Comparison of ENCODE assay signal across 20 mouse cellular contexts in genomic region chr5:149036920-149037319, GRCm38 (mm10). TPM values are rescaled to one million over a fixed set of nuclear protein-coding genes. Genes with fewer than 3 reads are reported as not detected.
DNase-seq lines count a peak whose midpoint lies in the region; ATAC-seq and TF ChIP-seq lines count a peak whose summit lies in the region.
"Had no signal": no experiment of that assay in that cellular context is flagged by ENCODE, and none has a peak within 500 bp of the region (broad histone marks: within the 10 kb centered on the region; RNA-seq: fewer than 3 reads in every experiment).

No protein-coding gene starts in this region.

- no peak overlapping the region for H3K4me3 ChIP-seq in heart, adult 2 months
- no peak overlapping the region for H3K4me3 ChIP-seq in liver, adult 2 months (ENCODE audit: insufficient read depth, low read depth, low read length)
- no peak overlapping the region for H3K4me3 ChIP-seq in liver, embryonic 12.5 days
- H3K4me3 ChIP-seq in testis, adult 2 months (ENCODE audit: control insufficient read depth, low read depth, low read length), result no peak overlapping the region
- no peak overlapping the region for H3K4me3 ChIP-seq in thymus, adult 2 months (ENCODE audit: control insufficient read depth, insufficient read depth, low read length)
- H3K4me3 ChIP-seq: hindbrain, embryonic 13.5 days; kidney, embryonic 15.5 days; limb, embryonic 15.5 days; lung, embryonic 15.5 days; midbrain, embryonic 10.5 days; neural tube, embryonic 15.5 days; stomach, embryonic 15.5 days had no signal

- no peak for TF ChIP-seq EP300 in heart, adult 2 months (IDR thresholded peaks at IDR 0.05; ENCODE audit: insufficient read depth, low read depth, low read length)

- H3K79me2 ChIP-seq in heart, adult 2 months (replicated peaks; ENCODE audit: control insufficient read depth, insufficient read depth, low read length), result no peaks in the 10 kb centered on the region
- no peaks in the 10 kb centered on the region for H3K79me2 ChIP-seq in liver, adult 2 months (ENCODE audit: control insufficient read depth, insufficient read depth, low read length)

- no peaks in the 10 kb centered on the region for H3K27me3 ChIP-seq in heart, adult 2 months (ENCODE audit: control insufficient read depth, insufficient read depth, low read length)
- H3K27me3 ChIP-seq in liver, adult 2 months (ENCODE audit: control insufficient read depth, insufficient read depth, low read length), result no peaks in the 10 kb centered on the region
- no peaks in the 10 kb centered on the region for H3K27me3 ChIP-seq in liver, embryonic 12.5 days (replicated peaks)
- H3K27me3 ChIP-seq in testis, adult 2 months (ENCODE audit: control insufficient read depth, insufficient read depth, low read length), result no peaks in the 10 kb centered on the region
- no peaks in the 10 kb centered on the region for H3K27me3 ChIP-seq in thymus, adult 2 months (ENCODE audit: control insufficient read depth, insufficient read depth, low read length)
- H3K27me3 ChIP-seq: hindbrain, embryonic 13.5 days; kidney, embryonic 15.5 days; limb, embryonic 15.5 days; lung, embryonic 15.5 days; neural tube, embryonic 15.5 days; stomach, embryonic 15.5 days had no signal

- no peak overlapping the region for H3K9ac ChIP-seq in heart, adult 2 months (ENCODE audit: low read depth, low read length)
- no peak overlapping the region for H3K9ac ChIP-seq in liver, adult 2 months (ENCODE audit: low read depth, low read length)
- no peak overlapping the region for H3K9ac ChIP-seq in liver, embryonic 12.5 days
- H3K9ac ChIP-seq: hindbrain, embryonic 13.5 days; kidney, embryonic 15.5 days; limb, embryonic 15.5 days; lung, embryonic 15.5 days; neural tube, embryonic 15.5 days; stomach, embryonic 15.5 days had no signal

- no peak for TF ChIP-seq POLR2A in heart, adult 2 months (IDR thresholded peaks at IDR 0.05; ENCODE audit: insufficient read depth, low read depth, low read length)
- no peak for TF ChIP-seq POLR2A in liver, adult 2 months (IDR thresholded peaks at IDR 0.05; ENCODE audit: extremely low read depth, insufficient read depth, low read length)
- no peak for TF ChIP-seq POLR2A in testis, adult 2 months (IDR thresholded peaks at IDR 0.05; ENCODE audit: control insufficient read depth, low read depth, low read length)
- no peak for TF ChIP-seq POLR2A in thymus, adult 2 months (IDR thresholded peaks at IDR 0.05; ENCODE audit: control insufficient read depth, extremely low read depth, insufficient read depth, low read length, poor library complexity)

- H3K4me2 ChIP-seq in liver, embryonic 12.5 days, result no peak overlapping the region
- H3K4me2 ChIP-seq: hindbrain, embryonic 13.5 days; kidney, embryonic 15.5 days; limb, embryonic 15.5 days; neural tube, embryonic 15.5 days; stomach, embryonic 15.5 days had no signal

- WGBS in heart, adult 2 months, result 95% methylated on average over 3 of the region's 3 CpGs
- WGBS in liver, adult 2 months, result over 99% methylated on average over 3 of the region's 3 CpGs
- 90% methylated on average over 3 of the region's 3 CpGs for WGBS in liver, embryonic 12.5 days (ENCODE audit: insufficient replicate concordance)
- 97% methylated on average over 3 of the region's 3 CpGs for WGBS in thymus, adult 2 months

- peaks cover 12% of the 10 kb centered on the region for H3K9me3 ChIP-seq in liver, embryonic 12.5 days (replicated peaks)
- H3K9me3 ChIP-seq: limb, embryonic 15.5 days; lung, embryonic 15.5 days; stomach, embryonic 15.5 days had no signal

- H3K36me3 ChIP-seq in heart, adult 2 months (ENCODE audit: control insufficient read depth, insufficient read depth, low read length), result no peaks in the 10 kb centered on the region
- no peaks in the 10 kb centered on the region for H3K36me3 ChIP-seq in liver, adult 2 months (ENCODE audit: control insufficient read depth, insufficient read depth, low read length)
- no peaks in the 10 kb centered on the region for H3K36me3 ChIP-seq in liver, embryonic 12.5 days
- H3K36me3 ChIP-seq in testis, adult 2 months (ENCODE audit: control insufficient read depth, insufficient read depth, low read length), result no peaks in the 10 kb centered on the region
- H3K36me3 ChIP-seq in thymus, adult 2 months (ENCODE audit: control insufficient read depth, insufficient read depth, low read length), result no peaks in the 10 kb centered on the region
- H3K36me3 ChIP-seq: hindbrain, embryonic 13.5 days; kidney, embryonic 15.5 days; limb, embryonic 15.5 days; lung, embryonic 15.5 days; neural tube, embryonic 15.5 days; stomach, embryonic 15.5 days had no signal

- TF ChIP-seq CTCF in heart, adult 2 months (IDR thresholded peaks at IDR 0.05), result peak; percentile 31
- TF ChIP-seq CTCF in liver, adult 2 months (IDR thresholded peaks at IDR 0.05; ENCODE audit: low read depth, low read length), result peak; percentile 28; the same call in 1 of the 2 replicates
- peak; percentile 42; the same call in 1 of the 2 replicates for TF ChIP-seq CTCF in testis, adult 2 months (IDR thresholded peaks at IDR 0.05; ENCODE audit: control insufficient read depth, insufficient read depth, insufficient replicate concordance, low read depth, low read length)
- no peak for TF ChIP-seq CTCF in thymus, adult 2 months (IDR thresholded peaks at IDR 0.05; ENCODE audit: borderline replicate concordance, control insufficient read depth, extremely low read depth, insufficient read depth, low read length, poor library complexity)

- no peak for DNase-seq in heart, adult 2 months
- no peak for DNase-seq in heart, postnatal 25 days (ENCODE audit: low spot score)
- DNase-seq in liver, adult 2 months (ENCODE audit: extremely low read depth, low read depth, low spot score), result no peak
- no peak for DNase-seq in testis, postnatal 10 days (ENCODE audit: low spot score)
- DNase-seq in thymus, adult 2 months, result no peak
- DNase-seq: adrenal gland, postnatal 14 days; cerebellum, adult 9-10 months; left cerebral cortex, postnatal 4 days; thymus, postnatal 25 days had no signal

- H3K4me1 ChIP-seq in heart, adult 2 months (ENCODE audit: control insufficient read depth, insufficient read depth, low read length), result no peaks in the 10 kb centered on the region
- peaks cover 2% of the 10 kb centered on the region; the same call in 1 of the 2 replicates for H3K4me1 ChIP-seq in liver, adult 2 months (ENCODE audit: control insufficient read depth, insufficient read depth, low read length)
- peaks cover 4% of the 10 kb centered on the region; the same call in 1 of the 2 replicates for H3K4me1 ChIP-seq in liver, embryonic 12.5 days
- H3K4me1 ChIP-seq in testis, adult 2 months (ENCODE audit: control insufficient read depth, insufficient read depth, low read length), result peaks cover 2% of the 10 kb centered on the region; the same call in 1 of the 2 replicates
- H3K4me1 ChIP-seq in thymus, adult 2 months (replicated peaks; ENCODE audit: control insufficient read depth, insufficient read depth, low read length), result peaks cover 3% of the 10 kb centered on the region

- no peak for ATAC-seq in liver, embryonic 12.5 days

- intact Hi-C loops in heart, adult 2 months (cut with DNase I), result no loop called here
- intact Hi-C loops in heart, postnatal 25 days (cut with DNase I), result no loop called here

- no peak overlapping the region for H3K27ac ChIP-seq in heart, adult 2 months
- no peak overlapping the region for H3K27ac ChIP-seq in liver, adult 2 months (replicated peaks; ENCODE audit: insufficient read depth, low read depth, low read length)
- no peak overlapping the region for H3K27ac ChIP-seq in liver, embryonic 12.5 days
- H3K27ac ChIP-seq in testis, adult 2 months (ENCODE audit: control insufficient read depth, insufficient read depth, low read depth, low read length), result no peak overlapping the region
- no peak overlapping the region for H3K27ac ChIP-seq in thymus, adult 2 months (ENCODE audit: control insufficient read depth, insufficient read depth, low read length)
- H3K27ac ChIP-seq: hindbrain, embryonic 13.5 days; kidney, embryonic 15.5 days; limb, embryonic 15.5 days; lung, embryonic 15.5 days; midbrain, embryonic 10.5 days; neural tube, embryonic 15.5 days; stomach, embryonic 15.5 days had no signal

RNA-seq across cellular contexts. Expression of gene Gm42791, which starts 42.0 kb away (rescaled TPM):
- total RNA-seq in heart, adult 2 months (2021), result 1 to 10 TPM; 5.7 to 5.9 TPM
- polyA plus RNA-seq in heart, adult 2 months (2012; rRNA removed), result not detected in 2 replicates
- 1 to 10 TPM; 5.8 to 6.2 TPM for total RNA-seq in heart, postnatal 25 days (2021)
- not detected in 2 replicates for total RNA-seq in liver, adult 2 months (2014; rRNA removed)
- polyA plus RNA-seq in liver, adult 2 months (2012; rRNA removed), result not detected in 2 replicates
- polyA plus RNA-seq in liver, embryonic 12.5 days (2016; fragmentation: Nextera tagmentation; extraction: Ambion mirVana), result 0.51 and 1.7 TPM in 2 replicates
- not detected in 2 replicates for polyA plus RNA-seq in testis, adult 2 months (2012; rRNA removed)
- not detected in 2 replicates for polyA plus RNA-seq in thymus, adult 2 months (2012; rRNA removed)
- polyA plus RNA-seq: heart, embryonic 14.5 days; kidney, embryonic 15.5 days; large intestine, adult 2 months had no signal
